Mouse (Mus musculus) lung, embryonic 14.5 days (tissue): ENCODE measurements around the gene Gm8653. TPM values are rescaled to one million over a fixed set of nuclear protein-coding genes. Genes with fewer than 3 reads are reported as not detected.
"Not testable (repeated sequence)": the region's sequence is repeated elsewhere in the genome, so short reads cannot be mapped to it uniquely, and the experiment has no call there.

Source experiments
- ATAC-seq: fragments of 200-750 bp; cut with Nextera tagmentation; 2 replicates; pipeline ENCODE4 v1.8.0; 2017; ENCODE audit warnings: mild to moderate bottlenecking, moderate TSS enrichment, moderate library complexity; ENCODE audit not compliant: insufficient read depth
- DNase-seq: peaks from one replicate; pipeline ENCODE4 v3.0.0-alpha.2; 2015
- H3K27ac ChIP-seq: fragments of 300-500 bp; sonication (generic); 2 replicates; pipeline ENCODE4 v1.5.1; 2014; ENCODE audit warnings: low read depth, mild to moderate bottlenecking, moderate library complexity
- H3K27me3 ChIP-seq: fragments of 300-500 bp; sonication (generic); 2 replicates; pipeline ENCODE4 v1.6.1; 2014; ENCODE audit warnings: low read length, control low read depth; ENCODE audit not compliant: insufficient read depth
- H3K36me3 ChIP-seq: fragments of 300-500 bp; sonication (generic); 2 replicates; pipeline ENCODE4 v1.6.1; 2014; ENCODE audit warnings: control low read depth; ENCODE audit not compliant: insufficient read depth
- H3K4me1 ChIP-seq: fragments of 300-500 bp; sonication (generic); 2 replicates; pipeline ENCODE4 v1.6.1; 2014; ENCODE audit warnings: antibody characterized with exemption, control low read depth; ENCODE audit not compliant: insufficient read depth
- H3K4me2 ChIP-seq: fragments of 300-500 bp; sonication (generic); 2 replicates; pipeline ENCODE4 v1.6.1; 2014; ENCODE audit warnings: mild to moderate bottlenecking
- H3K4me3 ChIP-seq: fragments of 300-500 bp; sonication (generic); 2 replicates; pipeline ENCODE4 v1.5.1; 2014; ENCODE audit warnings: low read depth, low read length
- H3K9ac ChIP-seq: fragments of 300-500 bp; sonication (generic); 2 replicates; pipeline ENCODE4 v1.6.1; 2014
- H3K9me3 ChIP-seq: fragments of 300-500 bp; sonication (generic); 2 replicates; pipeline ENCODE4 v1.6.1; 2016; ENCODE audit warnings: low read depth, low read length, control low read depth
- WGBS: fragments of 180-500 bp; shearing (Covaris S2); extraction: QIAGEN DNeasy Blood & Tissue Kit; methylation state at CpG from one replicate; pipeline ENCODE4 v1.1.7; 2014; 5-methylcytosine and 5-hydroxymethylcytosine counted together
- polyA plus RNA-seq: library from polyadenylated mRNA; unstranded; fragments of >200 nt; fragmentation: Nextera tagmentation; extraction: Ambion mirVana; gene quantifications from 2 replicates; pipeline ENCODE4 v1.2.1, GENCODE M21; 2014

The Gm8653 gene
- not detected in 2 replicates for polyA plus RNA-seq

DNA sequence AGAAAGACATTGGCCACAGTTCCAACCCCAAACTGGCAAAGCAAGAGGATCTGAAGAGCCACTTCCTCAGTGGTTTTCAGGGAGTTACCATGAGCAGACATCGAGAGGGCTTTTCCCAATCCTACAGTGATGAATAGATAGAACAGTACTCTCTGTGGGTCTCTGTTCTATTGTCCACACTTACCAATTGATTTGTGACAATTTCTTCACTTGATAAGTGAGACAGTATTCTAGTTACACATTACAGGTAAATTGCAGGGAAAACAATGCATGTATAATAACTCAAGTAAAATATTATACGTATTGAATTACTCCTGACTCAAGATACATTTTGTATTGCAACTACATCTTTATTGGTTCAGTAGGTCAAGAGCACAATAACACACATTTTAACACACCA, at the start of gene Gm8653:
Gm8653 (minus strand) TSS at position 101 of the 400 bp plus-strand sequence.
- DNase-seq, H3K27ac ChIP-seq, H3K36me3 ChIP-seq, H3K27me3 ChIP-seq, H3K4me2 ChIP-seq, H3K9ac ChIP-seq, H3K9me3 ChIP-seq, ATAC-seq, H3K4me1 ChIP-seq, H3K4me3 ChIP-seq: not testable (repeated sequence)
- no CpG with 5 or more reads among the region's 2 CpGs for WGBS

- H3K9ac ChIP-seq, H3K4me2 ChIP-seq, H3K27me3 ChIP-seq, H3K9me3 ChIP-seq, H3K36me3 ChIP-seq, H3K27ac ChIP-seq, H3K4me1 ChIP-seq, ATAC-seq, DNase-seq, H3K4me3 ChIP-seq: not testable (repeated sequence)
- WGBS, result 19% methylated on average over 1 of the region's 2 CpGs
Observed at GRCm38 (mm10) chr7:22229384-22229783, 28.3 kb upstream of the Gm8653 start, which contains the start of gene Gm8453. Gene Gm8453, minus strand, starts transcription at chr7:22229484.

DNA sequence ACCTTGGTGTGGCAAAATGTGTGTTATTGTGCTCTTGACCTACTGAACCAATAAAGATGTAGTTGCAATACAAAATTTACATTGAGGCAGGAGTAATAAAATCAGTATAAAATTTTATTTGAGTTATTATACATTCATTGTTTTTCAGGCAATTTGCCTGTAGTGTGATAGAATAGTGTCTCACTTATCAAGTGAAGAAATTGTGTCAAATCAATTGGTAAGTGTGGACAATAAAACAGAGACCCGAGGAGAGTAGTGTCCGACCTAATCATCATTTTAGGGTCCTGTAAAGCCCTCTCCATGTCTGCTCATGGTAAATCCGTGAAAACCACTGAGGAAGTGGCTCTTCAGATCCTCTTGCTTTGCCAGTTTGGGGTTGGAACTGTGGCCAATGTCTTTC, 12.0 kb downstream of the Gm8653 start, which contains the start of gene Vmn1r143:
Vmn1r143 (plus strand) TSS at position 301 of the 400 bp plus-strand sequence.
- H3K27me3 ChIP-seq, H3K36me3 ChIP-seq, H3K9me3 ChIP-seq, ATAC-seq, H3K27ac ChIP-seq, H3K4me1 ChIP-seq, DNase-seq, H3K4me2 ChIP-seq, H3K4me3 ChIP-seq, H3K9ac ChIP-seq: not testable (repeated sequence)
- WGBS, result no CpG with 5 or more reads among the region's 3 CpGs

- H3K4me1 ChIP-seq, H3K9ac ChIP-seq, H3K4me3 ChIP-seq, H3K4me2 ChIP-seq, ATAC-seq, DNase-seq, H3K27me3 ChIP-seq, H3K36me3 ChIP-seq, H3K27ac ChIP-seq, H3K9me3 ChIP-seq: not testable (repeated sequence)
- WGBS, result no CpG with 5 or more reads among the region's 3 CpGs
Observed at GRCm38 (mm10) chr7:22163935-22164334, 37.1 kb downstream of the Gm8653 start, which contains the start of gene Vmn1r142. Gene Vmn1r142, minus strand, starts transcription at chr7:22164035.

Other genes starting within 250 kb of the Gm8653 start
- gene Vmn1r137, start 206.7 kb downstream of the Gm8653 start, polyA plus RNA-seq, result not detected in 2 replicates
- gene Vmn1r138, start 172.4 kb downstream of the Gm8653 start, polyA plus RNA-seq, result not detected in 2 replicates
- gene Gm6176, start 145.0 kb downstream of the Gm8653 start, polyA plus RNA-seq, result not detected in 2 replicates
- not detected in 2 replicates for gene Vmn1r139, start 132.2 kb downstream of the Gm8653 start, polyA plus RNA-seq
- not detected in 2 replicates for gene Gm16451, start 83.0 kb downstream of the Gm8653 start, polyA plus RNA-seq
- not detected in 2 replicates for gene Gm10666, start 66.5 kb downstream of the Gm8653 start, polyA plus RNA-seq
- not detected in 2 replicates for gene Vmn1r142, start 37.2 kb downstream of the Gm8653 start, polyA plus RNA-seq
- gene Vmn1r143, start 11.9 kb downstream of the Gm8653 start, polyA plus RNA-seq, result not detected in 2 replicates
- gene Gm8453, start 28.2 kb upstream of the Gm8653 start, polyA plus RNA-seq, result not detected in 2 replicates
- gene Gm4187, start 128.5 kb upstream of the Gm8653 start, polyA plus RNA-seq, result not detected in 2 replicates
- not detected in 2 replicates for gene Gm8660, start 169.8 kb upstream of the Gm8653 start, polyA plus RNA-seq
- gene Vmn1r148, start 212.3 kb upstream of the Gm8653 start, polyA plus RNA-seq, result not detected in 2 replicates
- gene Vmn1r149, start 237.0 kb upstream of the Gm8653 start, polyA plus RNA-seq, result not detected in 2 replicates